Mouse (Mus musculus): ENCODE data around the gene Proca1.

The Proca1 gene

GRCm38 (mm10) chr11:78193113-78193512 lies at the start of gene Proca1:
Proca1 (plus strand) TSS chr11:78193392.
- DNase-seq (ENCODE audit: low spot score in 2 of 2) = no peak

DNA sequence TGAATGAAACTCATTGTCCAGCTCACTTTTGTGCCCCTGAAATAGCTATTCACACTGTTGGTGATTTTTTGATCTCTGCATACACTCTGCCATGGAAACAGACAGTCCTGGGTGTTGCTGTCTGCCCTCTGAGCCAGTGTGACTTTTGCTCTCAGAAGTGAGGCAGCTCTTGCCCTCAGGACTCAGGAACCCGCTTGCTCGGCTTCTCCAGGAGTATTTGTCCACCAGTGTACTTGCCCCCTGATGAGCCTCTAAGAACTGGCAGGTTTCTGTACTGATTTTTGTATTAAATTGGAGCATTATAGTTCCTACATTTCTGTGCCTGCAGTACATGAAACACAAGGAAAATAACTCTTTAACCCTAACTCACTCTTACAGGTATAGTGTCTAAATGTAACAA lies 49.7 kb upstream of the Proca1 start:
- DNase-seq (ENCODE audit: low spot score in 2 of 2) = no peak

DNA sequence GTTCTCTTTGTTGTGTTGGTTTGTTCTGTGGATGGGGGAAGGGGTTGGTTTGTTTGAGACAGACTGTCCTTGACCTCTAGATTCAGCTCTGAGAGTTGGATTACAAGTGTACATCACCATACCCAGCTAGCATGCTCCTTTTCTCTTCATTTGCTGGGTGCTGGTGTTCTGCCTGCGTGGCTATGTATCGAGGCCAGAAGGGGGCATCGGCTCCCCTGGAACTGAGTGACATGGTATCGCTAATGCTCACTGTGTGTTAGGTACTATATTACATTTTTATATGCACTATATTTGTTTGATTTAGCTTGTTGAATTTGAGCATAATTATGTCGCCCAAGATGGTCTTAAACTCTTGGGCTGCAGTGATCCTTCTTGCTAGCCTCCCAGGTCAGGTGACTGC lies 47.0 kb upstream of the Proca1 start:
- no peak for DNase-seq (ENCODE audit: low spot score in 2 of 2)

DNA sequence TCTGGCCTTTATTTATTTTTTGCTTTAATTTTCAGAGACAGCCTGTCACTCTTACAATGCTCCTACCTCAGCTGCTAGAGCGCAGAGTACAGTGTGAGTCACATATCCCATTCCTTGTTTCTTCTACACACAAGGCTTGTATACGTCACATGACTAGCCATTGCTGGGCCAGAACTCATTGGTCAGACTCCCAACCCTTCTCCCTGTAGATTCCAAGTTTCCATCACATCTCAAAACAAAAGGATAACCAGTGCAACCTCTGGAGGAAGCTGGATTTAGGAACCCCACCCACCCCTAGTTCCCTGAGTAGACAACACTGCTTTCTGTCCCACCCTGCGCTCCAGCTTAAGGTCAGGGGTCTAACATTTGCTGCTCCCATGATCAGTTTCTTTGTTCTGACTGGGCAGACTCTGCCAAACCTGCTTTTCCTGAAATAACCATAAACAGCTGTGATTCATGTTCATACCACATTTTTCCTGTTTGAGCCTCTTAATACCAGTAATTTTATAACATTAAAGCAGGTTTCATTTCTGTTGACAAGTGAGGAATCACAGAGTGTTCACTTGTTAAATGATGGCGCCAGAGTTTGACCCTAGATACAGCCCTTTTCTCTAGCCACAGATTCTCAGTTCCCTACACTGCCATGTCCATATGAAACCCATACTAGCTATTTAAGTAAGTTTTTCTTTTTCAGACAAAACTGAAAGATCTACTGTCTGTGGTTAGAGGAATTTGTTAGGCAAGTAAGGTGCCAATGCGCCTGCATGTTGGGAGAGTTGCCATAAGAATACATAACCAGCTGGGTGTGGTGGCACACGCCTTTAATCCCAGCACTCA lies 46.3 kb upstream of the Proca1 start:
- DNase-seq (ENCODE audit: low spot score in 2 of 2) = no peak

GRCm38 (mm10) chr11:78151161-78151560 lies 42.0 kb upstream of the Proca1 start:
- DNase-seq (ENCODE audit: low spot score in 2 of 2) = no peak

GRCm38 (mm10) chr11:78152299-78153231 lies 40.6 kb upstream of the Proca1 start:
- peak; percentile 75 to 82 for DNase-seq (ENCODE audit: low spot score in 2 of 2)

- DNase-seq (ENCODE audit: low spot score in 2 of 2) = no peak
Observed at GRCm38 (mm10) chr11:78153778-78154177, 39.4 kb upstream of the Proca1 start.

GRCm38 (mm10) chr11:78155674-78156073 lies 37.5 kb upstream of the Proca1 start:
- no peak for DNase-seq (ENCODE audit: low spot score in 2 of 2)

- DNase-seq (ENCODE audit: low spot score in 2 of 2) = no peak
Observed at GRCm38 (mm10) chr11:78156156-78156699, 37.0 kb upstream of the Proca1 start.

- DNase-seq (ENCODE audit: low spot score in 2 of 2) = no peak
Observed at GRCm38 (mm10) chr11:78159096-78159495, 34.1 kb upstream of the Proca1 start.

GRCm38 (mm10) chr11:78159557-78159956 lies 33.6 kb upstream of the Proca1 start:
- DNase-seq (ENCODE audit: low spot score in 2 of 2) = no peak

DNA sequence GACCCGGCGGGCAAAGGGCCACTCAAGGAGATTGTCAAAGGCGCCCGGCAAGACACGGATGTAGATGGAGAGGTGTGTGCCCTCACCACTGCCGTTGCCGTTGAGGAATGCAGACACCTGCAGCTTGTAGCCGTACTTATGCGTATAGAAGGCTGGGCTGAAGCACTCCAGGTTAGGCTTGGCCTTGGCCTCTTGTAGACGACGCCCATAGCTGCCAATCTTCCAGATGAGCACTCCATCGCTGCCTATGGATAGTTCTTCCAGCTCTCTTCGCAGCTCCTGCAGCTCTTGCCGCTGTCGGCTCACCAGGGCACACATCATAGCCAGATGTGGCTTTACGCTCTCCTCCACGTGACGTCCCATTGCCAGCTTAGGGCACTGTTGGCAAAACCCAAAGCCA lies 33.0 kb upstream of the Proca1 start:
- no peak for DNase-seq (ENCODE audit: low spot score in 2 of 2)

DNA sequence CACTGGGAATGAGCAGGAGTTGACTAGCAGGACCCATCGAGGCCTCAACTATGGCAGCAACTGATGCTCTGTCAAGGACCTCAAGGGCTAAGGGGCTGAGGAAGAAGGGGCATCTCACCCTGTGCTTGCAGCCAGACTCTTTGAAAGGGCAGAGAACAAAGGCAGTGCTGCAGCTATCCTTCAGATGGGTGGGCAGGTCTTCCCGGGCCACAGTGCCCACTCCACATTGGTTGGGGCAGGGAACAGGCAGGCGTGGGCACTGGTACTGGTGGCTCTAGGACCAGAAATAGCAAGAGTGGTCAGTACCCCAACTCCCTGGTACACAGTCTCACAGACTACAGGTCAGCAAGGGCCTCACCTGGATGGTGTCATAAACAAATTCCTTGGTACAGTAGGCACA lies 32.5 kb upstream of the Proca1 start:
- DNase-seq (ENCODE audit: low spot score in 2 of 2) = no peak

DNA sequence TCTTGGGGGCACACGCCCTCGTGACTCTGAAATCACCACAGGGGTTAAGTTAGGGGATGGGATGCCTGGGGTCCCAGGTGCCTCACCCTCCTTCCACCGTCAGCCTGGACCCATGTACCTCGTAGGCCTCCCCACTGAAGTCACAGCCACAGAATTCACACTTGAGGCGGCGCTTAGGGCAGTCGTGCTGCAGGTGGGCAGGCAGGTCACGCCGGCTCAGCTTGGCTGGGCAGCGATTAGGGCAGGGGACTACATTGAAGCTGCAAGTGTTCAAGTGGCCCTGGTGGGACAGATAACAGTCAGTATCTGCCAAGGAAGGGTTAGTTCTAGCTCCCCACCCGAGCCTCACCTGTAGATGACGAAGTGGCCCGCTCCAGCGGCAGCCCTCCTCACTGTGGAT lies 32.0 kb upstream of the Proca1 start:
- DNase-seq (ENCODE audit: low spot score in 2 of 2) = no peak

GRCm38 (mm10) chr11:78161968-78162367 lies 31.2 kb upstream of the Proca1 start:
- DNase-seq (ENCODE audit: low spot score in 2 of 2) = no peak

GRCm38 (mm10) chr11:78162504-78162903 lies 30.7 kb upstream of the Proca1 start:
- no peak for DNase-seq (ENCODE audit: low spot score in 2 of 2)

- DNase-seq (ENCODE audit: low spot score in 2 of 2) = no peak
Observed at GRCm38 (mm10) chr11:78163045-78163444, 30.1 kb upstream of the Proca1 start.

DNA sequence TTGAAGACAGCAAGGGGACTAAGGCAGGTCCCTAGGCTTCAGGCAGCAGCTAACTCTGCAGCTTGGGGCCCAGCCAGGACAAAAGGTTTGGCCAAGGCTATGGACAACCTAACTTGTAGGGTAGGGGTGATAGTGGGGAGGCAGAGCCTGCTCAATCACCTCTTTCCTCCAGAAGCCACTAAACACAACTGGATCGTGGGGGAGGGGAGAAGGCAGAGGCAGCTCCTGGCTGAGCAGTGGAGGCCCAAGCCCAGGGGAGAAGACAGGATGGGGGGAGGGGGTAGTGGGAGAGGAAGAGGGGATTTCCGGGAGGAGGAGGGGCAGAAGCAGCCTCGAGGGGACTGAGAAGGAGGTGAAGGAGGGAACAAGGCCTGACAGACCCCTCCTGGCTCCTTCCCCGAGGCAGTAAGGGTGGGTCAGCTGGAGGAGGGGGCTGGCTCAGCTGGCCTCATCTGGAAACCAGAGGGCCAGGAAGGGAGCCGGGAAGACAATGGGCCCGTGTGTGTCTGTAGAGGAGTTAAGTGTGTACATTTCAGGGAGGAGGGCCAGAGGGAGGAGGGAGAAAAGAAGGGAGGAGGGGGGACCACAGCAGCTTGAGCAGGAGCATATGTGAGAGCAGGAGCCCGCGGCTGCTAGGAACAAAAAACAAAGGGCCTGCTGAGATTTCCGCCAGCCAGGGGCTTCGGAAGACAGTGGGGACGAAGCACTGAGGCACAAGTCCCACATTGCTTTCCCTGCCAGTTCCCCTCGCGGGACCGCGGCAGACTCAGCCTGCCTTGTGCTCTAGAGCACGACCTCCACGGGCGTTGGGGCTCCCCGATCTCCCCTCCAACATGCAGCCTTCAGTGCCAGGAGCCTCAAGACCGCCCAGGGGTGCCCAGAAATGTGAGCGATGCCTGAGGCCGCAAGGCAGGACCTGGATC lies 29.2 kb upstream of the Proca1 start:
- DNase-seq (ENCODE audit: low spot score in 2 of 2) = no peak

DNA sequence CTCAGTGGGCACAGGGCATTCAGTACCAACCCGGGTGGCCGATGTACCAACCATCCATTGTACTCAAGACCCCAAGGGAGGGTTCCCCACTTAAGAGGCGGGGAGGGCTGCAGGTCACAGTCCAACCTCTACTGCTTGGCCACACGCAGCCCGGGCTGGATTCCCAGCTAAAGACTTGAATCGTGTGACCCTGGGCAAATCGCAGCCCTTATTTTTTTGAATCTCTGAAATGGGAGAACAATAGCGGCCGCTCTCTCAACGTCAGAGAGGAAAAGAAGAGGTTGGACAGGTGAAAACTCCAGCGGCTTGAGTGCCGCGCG lies 28.6 kb upstream of the Proca1 start:
- DNase-seq (ENCODE audit: low spot score in 2 of 2) = no peak

DNA sequence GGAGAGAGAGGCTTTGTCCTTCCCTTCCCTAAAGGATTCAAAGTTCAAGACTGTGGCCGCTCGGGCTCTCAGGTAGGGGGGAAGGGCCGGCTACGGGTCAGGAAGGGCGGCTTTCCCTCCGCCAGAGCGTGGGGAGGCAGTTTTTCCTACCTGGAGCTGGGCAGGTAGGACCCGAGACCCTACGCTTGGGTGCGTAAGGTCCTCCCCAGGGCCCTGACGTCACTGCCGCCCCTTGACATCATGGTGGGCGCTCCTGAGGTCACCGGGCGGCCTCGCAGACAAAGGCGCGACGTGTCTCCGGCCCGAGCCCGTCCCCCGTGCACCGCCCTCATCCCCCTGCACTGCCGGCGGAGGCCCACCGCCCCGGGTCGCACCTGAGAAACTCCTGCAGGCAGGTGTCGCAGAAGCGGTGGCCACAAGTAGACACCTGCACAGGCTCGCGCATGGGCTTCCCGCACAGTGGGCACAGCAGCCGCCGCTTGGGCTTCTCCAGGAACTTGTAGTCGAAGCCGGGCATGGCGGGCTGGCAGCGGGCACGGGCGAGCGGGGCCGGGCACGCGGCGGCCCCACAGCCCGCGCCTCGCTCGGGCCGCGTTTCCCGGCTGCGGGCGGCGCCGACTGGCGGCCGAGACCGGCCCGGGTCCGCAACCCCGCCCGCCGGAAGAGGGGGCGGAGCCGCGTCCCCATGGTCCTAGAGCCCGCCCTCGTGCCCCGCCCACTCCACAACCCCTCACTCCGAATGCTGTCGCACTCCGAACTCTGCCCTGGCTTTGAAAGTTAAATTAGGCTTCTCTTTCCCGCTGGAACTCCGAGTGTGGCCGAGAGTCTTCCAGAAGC lies 28.1 kb upstream of the Proca1 start, which contains the start of gene Traf4:
Traf4 (minus strand) TSS at position 666 of the 837 bp plus-strand sequence.
- DNase-seq (ENCODE audit: low spot score in 2 of 2) = no peak

- no peak for DNase-seq (ENCODE audit: low spot score in 2 of 2)
Observed at GRCm38 (mm10) chr11:78165761-78166109, 27.5 kb upstream of the Proca1 start.
